Mouse (Mus musculus) MEL (cell line): ENCODE measurements around the gene Gm13697. TPM values are rescaled to one million over a fixed set of nuclear protein-coding genes. Genes with fewer than 3 reads are reported as not detected.
"Not testable (repeated sequence)": the region's sequence is repeated elsewhere in the genome, so short reads cannot be mapped to it uniquely, and the experiment has no call there.

ENCODE experiments used
- DNase-seq: peaks from one replicate; pipeline ENCODE4 v3.0.0; 2011; ENCODE audit warnings: low read depth, low spot score
- H3K27ac ChIP-seq: 2 replicates; pipeline ENCODE4 v1.5.1; 2012; ENCODE audit warnings: low read depth, mild to moderate bottlenecking, control low read depth, low read length, moderate library complexity; ENCODE audit not compliant: control insufficient read depth
- H3K27me3 ChIP-seq, 2 experiments: fragments of 150-350 bp in 1 of 2; sonication (generic) in 1 of 2; 2 replicates each; pipeline ENCODE4 v1.6.1; 2012; ENCODE audit warnings: low read length in 2 of 2, mild to moderate bottlenecking in 2 of 2, improper control_type of control experiment in 1 of 2, moderate library complexity in 1 of 2; ENCODE audit not compliant: insufficient read depth in 2 of 2, control insufficient read depth in 1 of 2
- H3K36me3 ChIP-seq, 2 experiments: 2 replicates each; pipeline ENCODE4 v1.6.1; 2012 to 2014; ENCODE audit warnings: low read length in 2 of 2, improper control_type of control experiment in 1 of 2, inconsistent platforms in 1 of 2, mild to moderate bottlenecking in 1 of 2; ENCODE audit not compliant: insufficient read depth in 2 of 2, control insufficient read depth in 1 of 2
- H3K4me1 ChIP-seq, 2 experiments: fragments of 150-350 bp in 1 of 2; sonication (generic) in 1 of 2; 2 replicates each; pipeline ENCODE4 v1.6.1; 2012; ENCODE audit warnings: low read length in 2 of 2, improper control_type of control experiment in 1 of 2, mild to moderate bottlenecking in 1 of 2; ENCODE audit not compliant: insufficient read depth in 2 of 2, control insufficient read depth in 1 of 2
- H3K4me3 ChIP-seq, 2 experiments: fragments of 150-350 bp in 1 of 2; sonication (generic) in 1 of 2; 2 replicates each; pipeline ENCODE4 v1.5.1; 2012; ENCODE audit warnings: low read depth in 2 of 2, low read length in 2 of 2, mild to moderate bottlenecking in 2 of 2, moderate library complexity in 2 of 2, control low read depth in 1 of 2, improper control_type of control experiment in 1 of 2; ENCODE audit not compliant: control insufficient read depth in 1 of 2, insufficient read depth in 1 of 2
- H3K79me2 ChIP-seq: 2 replicates; pipeline ENCODE4 v1.6.1; 2012; ENCODE audit warnings: mild to moderate bottlenecking, low read length, moderate library complexity; ENCODE audit not compliant: control insufficient read depth, poor library complexity, insufficient read depth
- H3K9ac ChIP-seq: 2 replicates; pipeline ENCODE4 v1.6.1; 2012; ENCODE audit warnings: low read depth, mild to moderate bottlenecking, control low read depth, low read length, moderate library complexity; ENCODE audit not compliant: control insufficient read depth, poor library complexity, severe bottlenecking
- H3K9me3 ChIP-seq: fragments of 150-350 bp; sonication (generic); replicated peaks from 2 replicates; pipeline ENCODE4 v1.6.1; 2012; ENCODE audit warnings: mild to moderate bottlenecking, low read length, improper control_type of control experiment, moderate library complexity; ENCODE audit not compliant: insufficient read depth
- polyA plus RNA-seq, 2 experiments: library from polyadenylated mRNA; stranded (reverse) in 1 of 2; unstranded in 1 of 2; fragments of >175 nt in 1 of 2; fragments of >200 nt in 1 of 2; gene quantifications; 2 replicates each; pipeline versions ENCODE4 v1.2.1 to v1.2.4; 2012; ENCODE audit warnings: low replicate concordance in 2 of 2, low read depth in 1 of 2; ENCODE audit not compliant: insufficient read length in 2 of 2, insufficient read depth in 1 of 2, missing spikeins in 1 of 2
- total RNA-seq: library from RNA; depleted of rRNA; stranded (reverse); fragments of 300-350 nt; gene quantifications from 2 replicates; pipeline ENCODE4 v1.2.3, GENCODE M21; 2012

The Gm13697 gene
- total and polyA plus RNA-seq, 3 experiments: 0.08 TPM; not detected in 1

- not testable (repeated sequence) for H3K9me3 ChIP-seq, H3K4me3 ChIP-seq, H3K4me1 ChIP-seq, H3K9ac ChIP-seq, H3K79me2 ChIP-seq, H3K27ac ChIP-seq, DNase-seq, H3K36me3 ChIP-seq, H3K27me3 ChIP-seq
Observed at GRCm38 (mm10) chr2:83961203-83961602, 23.3 kb upstream of the Gm13697 start, which contains the start of gene Gm13693. TSS of gene Gm13693 (plus strand) at chr2:83961503.

GRCm38 (mm10) chr2:83967013-83967412 is 17.5 kb upstream of the Gm13697 start, which contains the start of gene Gm13695:
TSS of gene Gm13695 (plus strand) at chr2:83967313.
- H3K36me3 ChIP-seq, H3K27ac ChIP-seq, H3K9me3 ChIP-seq, H3K4me3 ChIP-seq, H3K9ac ChIP-seq, H3K27me3 ChIP-seq, H3K4me1 ChIP-seq, H3K79me2 ChIP-seq, DNase-seq: not testable (repeated sequence)

GRCm38 (mm10) chr2:83972823-83973222 is 11.7 kb upstream of the Gm13697 start, which contains the start of gene Gm13696:
TSS of gene Gm13696 (plus strand) at chr2:83973123.
- not testable (repeated sequence) for H3K4me1 ChIP-seq, H3K9ac ChIP-seq, H3K27ac ChIP-seq, DNase-seq, H3K36me3 ChIP-seq, H3K79me2 ChIP-seq, H3K4me3 ChIP-seq, H3K27me3 ChIP-seq, H3K9me3 ChIP-seq

- not testable (repeated sequence) for H3K4me1 ChIP-seq, H3K27ac ChIP-seq, H3K9me3 ChIP-seq, H3K36me3 ChIP-seq, H3K79me2 ChIP-seq, H3K4me3 ChIP-seq, H3K27me3 ChIP-seq, H3K9ac ChIP-seq, DNase-seq
Observed at GRCm38 (mm10) chr2:83978633-83979032, 5.9 kb upstream of the Gm13697 start, which contains the start of gene Gm13694. TSS of gene Gm13694 (plus strand) at chr2:83978933.

GRCm38 (mm10) chr2:83990253-83990652 is 5.7 kb downstream of the Gm13697 start, which contains the start of gene Gm13691:
TSS of gene Gm13691 (plus strand) at chr2:83990553.
- not testable (repeated sequence) for H3K79me2 ChIP-seq, H3K9ac ChIP-seq, H3K9me3 ChIP-seq, H3K4me1 ChIP-seq, H3K4me3 ChIP-seq, H3K27me3 ChIP-seq, H3K36me3 ChIP-seq, H3K27ac ChIP-seq, DNase-seq
